Mouse (Mus musculus) limb, embryonic 13.5 days (tissue): ENCODE results near the gene Timm22. TPM values are rescaled to one million over a fixed set of nuclear protein-coding genes. Genes with fewer than 3 reads are reported as not detected.

Source experiments
- polyA plus RNA-seq: library from polyadenylated mRNA; unstranded; fragments of >200 nt; fragmentation: Nextera tagmentation; extraction: Ambion mirVana; gene quantifications from 2 replicates; pipeline ENCODE4 v1.2.1, GENCODE M21; 2015

Gene Timm22
- polyA plus RNA-seq, 1 experiment from 2014 or later = 126 TPM

Other genes starting within 250 kb of the Timm22 start
- 37.5 and 40.0 TPM in 2 replicates for gene Vps53, start 227.3 kb upstream of the Timm22 start, polyA plus RNA-seq
- gene Fam57a, start 227.3 kb upstream of the Timm22 start, polyA plus RNA-seq = 27.8 and 29.9 TPM in 2 replicates
- 0.64 and 1.1 TPM in 2 replicates for gene Dbil5, start 189.3 kb upstream of the Timm22 start, polyA plus RNA-seq
- gene Gemin4, start 189.3 kb upstream of the Timm22 start, polyA plus RNA-seq = 31.6 and 35.2 TPM in 2 replicates
- 26.2 and 26.8 TPM in 2 replicates for gene Mrm3, start 163.2 kb upstream of the Timm22 start, polyA plus RNA-seq
- 129 and 135 TPM in 2 replicates for gene Glod4, start 163.2 kb upstream of the Timm22 start, polyA plus RNA-seq
- 55.4 and 57.6 TPM in 2 replicates for gene Nxn, start 7.8 kb upstream of the Timm22 start, polyA plus RNA-seq
- gene Abr, start 215.4 kb downstream of the Timm22 start, polyA plus RNA-seq = 37.5 and 38.0 TPM in 2 replicates